Mouse (Mus musculus): ENCODE results near the gene Syndig1. TPM values are rescaled to one million over a fixed set of nuclear protein-coding genes. Genes with fewer than 3 reads are reported as not detected.

Syndig1 gene
- polyA plus RNA-seq, 1 experiment from 2014 or later = 9.0 TPM

DNA sequence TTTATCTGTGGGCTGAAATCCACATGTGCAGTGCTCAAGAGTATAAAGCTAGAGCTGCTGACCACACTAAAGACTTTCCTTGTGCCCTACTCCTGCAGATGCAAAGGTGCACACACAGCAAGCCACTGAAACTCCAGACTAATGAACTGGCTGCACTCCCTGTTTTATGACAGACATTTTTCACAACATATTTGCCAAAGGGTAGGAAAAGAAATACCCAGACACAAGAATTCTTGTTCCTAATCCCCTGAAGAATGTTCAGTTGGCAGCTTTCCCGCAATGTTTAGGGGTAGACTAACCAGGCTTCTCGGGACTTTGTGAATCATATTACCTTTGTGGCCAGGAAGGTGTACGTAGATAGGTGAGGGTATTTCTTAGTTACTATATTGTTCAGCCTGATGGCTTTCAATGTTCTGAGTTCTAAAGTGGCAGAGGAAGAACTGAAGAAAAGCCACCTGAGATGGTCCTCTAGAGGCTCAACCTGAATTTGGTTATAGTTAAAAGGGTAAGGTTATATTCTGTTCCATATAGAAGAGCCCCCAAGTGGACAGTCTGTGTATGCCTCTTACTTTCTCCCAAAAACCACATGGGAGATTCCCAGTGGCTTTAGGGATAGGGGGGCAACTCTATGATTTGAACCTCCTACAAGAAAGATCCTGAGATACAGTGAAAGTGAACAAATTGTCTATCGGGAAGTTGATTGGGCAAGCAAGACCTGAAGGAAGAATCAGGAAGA lies 169.5 kb downstream of the Syndig1 start:
- Histone ChIP-seq H3K4me2 (ENCODE audit: low read depth, low read length, severe bottlenecking) (no peak overlapping the region), H3K36me3 (ENCODE audit: control insufficient read depth, insufficient read depth, low read length) (no peaks in the 10 kb centered on the region), H3K27ac (ENCODE audit: low read depth, low read length) (no peak overlapping the region), H3K9me3 (ENCODE audit: control insufficient read depth, low read length) (no peaks in the 10 kb centered on the region), H3K4me1 (replicated peaks; ENCODE audit: control insufficient read depth, insufficient read depth, low read length) (no peaks in the 10 kb centered on the region), H3K27me3 (ENCODE audit: control insufficient read depth, insufficient read depth, low read length) (no peaks in the 10 kb centered on the region), H3K4me3 (ENCODE audit: low read depth, low read length) (no peak overlapping the region), H3K9ac (ENCODE audit: low read length) (no peak overlapping the region)
- 72% methylated on average over 4 of the region's 4 CpGs for WGBS
- 0 out of 2 replicates have a peak, but pooled peaks have one; percentile 39 for ATAC-seq (replicated peaks; ENCODE audit: low FRiP score)
- no peak for DNase-seq (ENCODE audit: low spot score)

DNA sequence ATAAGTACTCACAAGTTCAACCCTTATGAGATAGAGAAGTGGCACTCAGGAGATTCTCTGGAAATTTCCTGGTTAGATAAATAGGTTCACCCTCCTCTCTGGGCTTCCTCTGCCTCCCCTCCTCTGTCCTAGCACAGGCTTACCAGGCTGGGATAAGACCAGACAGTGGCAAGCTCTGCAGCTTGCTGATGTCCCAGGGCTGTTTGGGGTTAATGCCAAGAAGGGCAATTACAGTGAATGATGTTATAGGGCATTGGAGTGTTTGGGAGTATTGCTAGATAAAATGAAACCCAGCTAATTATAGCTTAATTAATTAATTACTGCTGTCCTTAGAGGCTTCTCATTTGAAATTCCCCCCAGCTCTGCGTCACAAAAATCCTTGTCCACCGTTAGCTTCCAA lies 171.6 kb downstream of the Syndig1 start:
- H3K27ac ChIP-seq (ENCODE audit: low read depth, low read length) = no peak overlapping the region
- H3K4me3 ChIP-seq (ENCODE audit: low read depth, low read length) = no peak overlapping the region
- DNase-seq (ENCODE audit: low spot score) = no peak
- no peak overlapping the region for H3K9ac ChIP-seq (ENCODE audit: low read length)
- H3K4me2 ChIP-seq (ENCODE audit: low read depth, low read length, severe bottlenecking) = no peak overlapping the region
- H3K27me3 ChIP-seq (ENCODE audit: control insufficient read depth, insufficient read depth, low read length) = no peaks in the 10 kb centered on the region
- no peak for ATAC-seq (replicated peaks; ENCODE audit: low FRiP score)
- H3K9me3 ChIP-seq (ENCODE audit: control insufficient read depth, low read length) = no peaks in the 10 kb centered on the region
- H3K36me3 ChIP-seq (ENCODE audit: control insufficient read depth, insufficient read depth, low read length) = no peaks in the 10 kb centered on the region
- WGBS = 76% methylated on average over 2 of the region's 2 CpGs
- no peaks in the 10 kb centered on the region for H3K4me1 ChIP-seq (replicated peaks; ENCODE audit: control insufficient read depth, insufficient read depth, low read length)

DNA sequence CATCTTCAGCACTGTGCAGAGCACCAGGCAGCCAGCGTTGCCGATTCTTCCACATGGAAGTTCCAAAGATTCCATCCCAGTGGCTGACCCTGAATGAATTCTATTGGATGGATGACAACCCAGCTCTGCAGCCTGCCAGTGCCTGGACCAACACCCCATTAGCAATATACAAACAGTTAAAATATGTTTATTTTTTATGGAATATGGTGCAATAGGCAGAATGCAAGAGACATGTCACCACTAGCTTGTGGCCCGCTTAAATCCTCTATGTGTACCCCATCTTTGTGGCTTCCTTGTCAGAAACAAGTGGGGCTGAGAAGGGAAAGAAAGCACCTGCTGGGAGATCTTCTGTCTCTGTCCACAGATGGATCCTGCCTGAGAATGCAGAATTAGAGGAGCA lies 174.5 kb downstream of the Syndig1 start:
- no peaks in the 10 kb centered on the region for H3K9me3 ChIP-seq (ENCODE audit: control insufficient read depth, low read length)
- DNase-seq (ENCODE audit: low spot score) (no peak), ATAC-seq (replicated peaks; ENCODE audit: low FRiP score) (no peak)
- 90% methylated on average over 3 of the region's 3 CpGs for WGBS
- H3K4me3 ChIP-seq (ENCODE audit: low read depth, low read length) = no peak overlapping the region
- H3K4me1 ChIP-seq (replicated peaks; ENCODE audit: control insufficient read depth, insufficient read depth, low read length) = no peaks in the 10 kb centered on the region
- H3K9ac ChIP-seq (ENCODE audit: low read length) = no peak overlapping the region
- H3K4me2 ChIP-seq (ENCODE audit: low read depth, low read length, severe bottlenecking) = no peak overlapping the region
- no peaks in the 10 kb centered on the region for H3K27me3 ChIP-seq (ENCODE audit: control insufficient read depth, insufficient read depth, low read length)
- H3K36me3 ChIP-seq (ENCODE audit: control insufficient read depth, insufficient read depth, low read length) = no peaks in the 10 kb centered on the region
- H3K27ac ChIP-seq (ENCODE audit: low read depth, low read length) = no peak overlapping the region

DNA sequence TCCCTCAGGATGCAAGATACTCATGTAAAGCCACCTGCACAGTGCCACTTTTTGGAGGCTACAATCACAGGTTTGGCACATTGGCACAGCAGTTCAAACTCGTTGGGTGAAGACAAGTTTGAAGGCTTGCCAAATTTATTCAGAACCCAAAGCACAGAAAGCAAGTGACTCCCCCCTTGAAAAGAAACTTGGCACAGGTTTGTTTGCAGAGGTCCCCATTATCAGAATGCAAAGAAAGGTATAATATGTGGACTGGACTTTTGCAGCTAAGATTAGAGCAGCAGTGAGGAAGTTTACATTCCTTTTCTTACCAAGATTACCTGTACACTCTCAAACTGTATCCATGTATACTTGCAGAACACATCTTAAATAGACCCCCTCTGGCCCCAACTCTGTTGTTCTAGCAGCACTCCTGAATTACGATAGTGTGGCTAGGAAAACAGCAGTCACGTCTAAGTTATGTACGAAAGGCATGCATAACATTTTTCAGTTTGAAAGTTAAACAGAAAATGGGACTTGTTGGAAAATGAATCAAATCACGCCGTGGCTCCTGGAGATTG lies 183.9 kb downstream of the Syndig1 start:
- no peaks in the 10 kb centered on the region for H3K9me3 ChIP-seq (ENCODE audit: control insufficient read depth, low read length)
- H3K4me1 ChIP-seq (replicated peaks; ENCODE audit: control insufficient read depth, insufficient read depth, low read length) = no peaks in the 10 kb centered on the region
- DNase-seq (ENCODE audit: low spot score) (no peak), ATAC-seq (replicated peaks; ENCODE audit: low FRiP score) (no peak)
- WGBS = 81% methylated on average over 6 of the region's 6 CpGs
- no peaks in the 10 kb centered on the region for H3K27me3 ChIP-seq (ENCODE audit: control insufficient read depth, insufficient read depth, low read length)
- no peak overlapping the region for H3K4me2 ChIP-seq (ENCODE audit: low read depth, low read length, severe bottlenecking)
- no peak overlapping the region for H3K9ac ChIP-seq (ENCODE audit: low read length)
- H3K4me3 ChIP-seq (ENCODE audit: low read depth, low read length) = no peak overlapping the region
- no peak overlapping the region for H3K27ac ChIP-seq (ENCODE audit: low read depth, low read length)
- H3K36me3 ChIP-seq (ENCODE audit: control insufficient read depth, insufficient read depth, low read length) = no peaks in the 10 kb centered on the region

DNA sequence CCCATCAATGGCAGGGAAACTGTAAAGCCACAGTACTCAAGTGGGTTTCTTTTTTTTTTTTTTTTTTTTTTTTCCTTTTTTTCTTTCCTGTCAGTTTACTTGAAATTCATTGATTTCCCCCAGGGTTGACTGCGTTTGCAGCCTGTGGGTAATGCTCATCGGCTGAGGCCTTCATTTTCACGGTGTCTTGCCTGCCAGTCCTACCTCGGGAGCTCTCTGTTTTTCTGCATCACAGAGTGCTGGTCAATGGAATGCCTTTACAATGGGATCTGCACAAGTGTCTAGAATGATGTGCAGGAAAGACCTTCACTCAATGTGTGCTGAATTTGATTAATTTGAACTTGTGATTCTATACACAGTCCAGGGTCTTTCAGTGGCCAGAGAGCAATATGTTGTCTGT lies 184.8 kb downstream of the Syndig1 start:
- ATAC-seq (replicated peaks; ENCODE audit: low FRiP score) (0 out of 2 replicates have a peak, but pooled peaks have one; percentile 15), DNase-seq (ENCODE audit: low spot score) (no peak)
- no peaks in the 10 kb centered on the region for H3K4me1 ChIP-seq (replicated peaks; ENCODE audit: control insufficient read depth, insufficient read depth, low read length)
- no peak overlapping the region for H3K27ac ChIP-seq (ENCODE audit: low read depth, low read length)
- H3K36me3 ChIP-seq (ENCODE audit: control insufficient read depth, insufficient read depth, low read length) = no peaks in the 10 kb centered on the region
- no peaks in the 10 kb centered on the region for H3K9me3 ChIP-seq (ENCODE audit: control insufficient read depth, low read length)
- H3K4me2 ChIP-seq (ENCODE audit: low read depth, low read length, severe bottlenecking) = no peak overlapping the region
- H3K4me3 ChIP-seq (ENCODE audit: low read depth, low read length) = no peak overlapping the region
- H3K27me3 ChIP-seq (ENCODE audit: control insufficient read depth, insufficient read depth, low read length) = no peaks in the 10 kb centered on the region
- H3K9ac ChIP-seq (ENCODE audit: low read length) = no peak overlapping the region
- WGBS = 66% methylated on average over 4 of the region's 4 CpGs

DNA sequence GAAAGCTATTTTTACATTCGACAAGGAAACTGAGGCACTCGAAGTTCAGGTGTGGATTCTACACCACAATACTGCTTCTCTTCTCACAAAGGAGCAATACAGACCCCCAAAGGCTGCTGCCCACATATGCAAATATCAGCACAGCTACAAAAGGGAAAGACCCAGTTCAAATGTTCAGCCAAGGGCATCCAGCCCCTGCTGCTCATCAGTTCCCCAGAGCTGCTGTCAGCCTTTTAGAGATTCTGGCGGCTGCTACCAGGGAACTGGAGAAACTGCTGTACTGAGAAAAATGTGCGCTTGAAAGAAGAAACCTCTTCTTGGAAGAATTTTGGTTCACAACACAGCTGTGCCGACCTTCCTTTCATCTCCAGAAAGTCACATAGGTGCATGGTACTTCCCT lies 187.3 kb downstream of the Syndig1 start:
- no peak overlapping the region for H3K27ac ChIP-seq (ENCODE audit: low read depth, low read length)
- 67% methylated on average over 5 of the region's 5 CpGs for WGBS
- no peak for ATAC-seq (replicated peaks; ENCODE audit: low FRiP score)

DNA sequence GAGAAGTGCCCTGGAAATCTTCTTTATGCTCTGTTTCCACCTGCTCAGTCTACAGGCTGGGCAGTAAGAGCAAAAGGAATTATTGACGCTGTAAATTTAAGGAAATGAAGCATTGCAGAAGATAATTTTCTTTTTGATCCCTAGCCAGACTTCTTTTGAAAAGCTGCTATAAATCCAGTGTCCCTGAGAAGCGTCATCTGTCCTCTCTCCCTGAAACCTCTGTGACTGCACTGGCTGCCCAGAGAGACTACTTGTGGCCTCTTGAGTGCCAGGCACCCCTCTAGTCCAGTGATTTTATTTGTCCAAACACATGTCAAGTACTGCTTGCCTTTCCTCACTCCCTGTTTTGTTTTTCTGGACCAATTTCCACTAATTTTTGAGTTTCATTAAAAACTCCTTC lies 191.7 kb downstream of the Syndig1 start:
- no peak overlapping the region for H3K4me2 ChIP-seq (ENCODE audit: low read depth, low read length, severe bottlenecking)
- no peak overlapping the region for H3K4me3 ChIP-seq (ENCODE audit: low read depth, low read length)
- no peak overlapping the region for H3K9ac ChIP-seq (ENCODE audit: low read length)
- ATAC-seq (replicated peaks; ENCODE audit: low FRiP score) (no peak), DNase-seq (ENCODE audit: low spot score) (no peak)
- H3K27me3 ChIP-seq (ENCODE audit: control insufficient read depth, insufficient read depth, low read length) = no peaks in the 10 kb centered on the region
- 83% methylated on average over 2 of the region's 2 CpGs for WGBS
- H3K36me3 ChIP-seq (ENCODE audit: control insufficient read depth, insufficient read depth, low read length) = no peaks in the 10 kb centered on the region
- H3K4me1 ChIP-seq (replicated peaks; ENCODE audit: control insufficient read depth, insufficient read depth, low read length) = no peaks in the 10 kb centered on the region
- H3K9me3 ChIP-seq (ENCODE audit: control insufficient read depth, low read length) = no peaks in the 10 kb centered on the region
- H3K27ac ChIP-seq (ENCODE audit: low read depth, low read length) = no peak overlapping the region

More for the DNA sequence above, 187.3 kb downstream of the Syndig1 start:
- Histone ChIP-seq H3K4me2 (ENCODE audit: low read depth, low read length, severe bottlenecking) (no peak overlapping the region), H3K36me3 (ENCODE audit: control insufficient read depth, insufficient read depth, low read length) (no peaks in the 10 kb centered on the region), H3K27me3 (ENCODE audit: control insufficient read depth, insufficient read depth, low read length) (no peaks in the 10 kb centered on the region), H3K9me3 (ENCODE audit: control insufficient read depth, low read length) (no peaks in the 10 kb centered on the region), H3K4me1 (replicated peaks; ENCODE audit: control insufficient read depth, insufficient read depth, low read length) (no peaks in the 10 kb centered on the region), H3K9ac (ENCODE audit: low read length) (no peak overlapping the region), H3K4me3 (ENCODE audit: low read depth, low read length) (no peak overlapping the region)
- DNase-seq (ENCODE audit: low spot score) = no peak

DNA sequence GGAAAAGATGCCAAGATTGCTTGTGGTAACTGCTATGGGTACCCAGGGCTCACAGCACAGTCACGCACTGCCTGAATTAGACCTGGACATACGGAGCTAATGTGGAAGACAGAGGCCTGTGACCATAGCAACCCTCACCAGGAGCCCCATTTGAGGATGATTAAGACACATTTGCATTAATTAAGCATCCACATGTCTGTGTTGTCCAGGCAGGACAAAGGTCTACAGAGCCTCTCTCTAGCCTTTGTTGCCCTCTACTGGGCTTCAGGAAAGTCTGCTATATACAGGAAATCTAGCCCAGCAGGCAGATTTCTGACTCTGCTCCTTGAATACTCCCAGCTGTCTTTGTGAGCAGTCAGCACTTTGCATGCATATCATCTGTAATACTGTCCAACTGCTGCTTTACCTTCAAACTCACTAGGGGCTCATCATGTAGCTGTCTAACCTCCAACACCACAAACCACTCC lies 194.9 kb downstream of the Syndig1 start:
- no peak overlapping the region for H3K4me2 ChIP-seq (ENCODE audit: low read depth, low read length, severe bottlenecking)
- no peak overlapping the region for H3K4me3 ChIP-seq (ENCODE audit: low read depth, low read length)
- DNase-seq (ENCODE audit: low spot score) (no peak), ATAC-seq (replicated peaks; ENCODE audit: low FRiP score) (peak; percentile 96)
- H3K9ac ChIP-seq (ENCODE audit: low read length) = no peak overlapping the region
- no peaks in the 10 kb centered on the region for H3K4me1 ChIP-seq (replicated peaks; ENCODE audit: control insufficient read depth, insufficient read depth, low read length)
- 2% methylated on average over 2 of the region's 2 CpGs for WGBS
- no peak overlapping the region for H3K27ac ChIP-seq (ENCODE audit: low read depth, low read length)
- no peaks in the 10 kb centered on the region for H3K27me3 ChIP-seq (ENCODE audit: control insufficient read depth, insufficient read depth, low read length)
- H3K36me3 ChIP-seq (ENCODE audit: control insufficient read depth, insufficient read depth, low read length) = no peaks in the 10 kb centered on the region
- H3K9me3 ChIP-seq (ENCODE audit: control insufficient read depth, low read length) = no peaks in the 10 kb centered on the region

DNA sequence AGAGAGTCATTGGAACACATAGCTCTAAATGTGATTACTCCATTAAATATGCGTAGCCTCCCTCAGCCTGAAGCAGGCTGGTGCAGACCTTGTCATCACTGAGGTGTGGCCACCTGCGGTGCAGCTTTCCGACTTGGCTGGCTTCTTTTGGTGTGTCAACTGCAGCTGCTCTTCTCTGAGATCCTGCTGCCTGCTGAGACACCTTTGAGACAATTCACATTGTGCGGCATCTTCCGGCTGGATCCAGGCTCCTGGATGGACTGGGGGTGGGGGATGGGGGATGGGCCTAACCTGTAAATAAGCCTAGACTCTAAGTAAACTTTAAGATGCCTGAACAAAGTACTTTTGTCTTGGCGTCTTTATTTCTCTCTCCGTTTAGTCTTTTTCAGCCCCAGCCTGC lies 214.5 kb downstream of the Syndig1 start:
- Histone ChIP-seq H3K4me1 (replicated peaks; ENCODE audit: control insufficient read depth, insufficient read depth, low read length) (no peaks in the 10 kb centered on the region), H3K9ac (ENCODE audit: low read length) (no peak overlapping the region), H3K9me3 (ENCODE audit: control insufficient read depth, low read length) (no peaks in the 10 kb centered on the region), H3K27ac (ENCODE audit: low read depth, low read length) (no peak overlapping the region), H3K4me3 (ENCODE audit: low read depth, low read length) (no peak overlapping the region), H3K4me2 (ENCODE audit: low read depth, low read length, severe bottlenecking) (no peak overlapping the region), H3K36me3 (ENCODE audit: control insufficient read depth, insufficient read depth, low read length) (no peaks in the 10 kb centered on the region), H3K27me3 (ENCODE audit: control insufficient read depth, insufficient read depth, low read length) (no peaks in the 10 kb centered on the region)
- 89% methylated on average over 7 of the region's 7 CpGs for WGBS
- ATAC-seq (replicated peaks; ENCODE audit: low FRiP score) (no peak), DNase-seq (ENCODE audit: low spot score) (no peak)
